Mouse (Mus musculus): Measurements from ENCODE around the gene Nfx1. TPM values are rescaled to one million over a fixed set of nuclear protein-coding genes. Genes with fewer than 3 reads are reported as not detected.

The Nfx1 gene
- polyA plus RNA-seq, 1 experiment: 24.3 TPM

DNA sequence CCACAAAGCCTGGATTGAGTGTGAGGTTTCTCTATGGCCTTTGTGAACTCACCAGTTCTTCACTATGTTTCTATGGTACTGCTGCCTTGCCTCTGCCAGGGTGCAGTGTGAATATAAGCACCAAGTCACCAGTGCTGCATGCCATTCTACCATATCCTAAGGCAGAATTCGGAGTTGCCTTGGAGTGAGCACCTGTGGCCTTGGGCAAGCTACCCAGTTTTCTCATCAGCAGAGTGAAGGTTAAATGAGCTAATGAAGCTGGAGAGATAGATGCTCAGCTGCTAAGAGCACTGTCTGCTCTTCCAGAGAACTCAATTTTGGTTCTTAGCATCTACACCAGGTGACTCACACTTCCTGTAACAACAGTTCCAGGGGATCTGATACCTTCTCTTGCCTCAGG, 3.3 kb downstream of the Nfx1 start:
- Histone ChIP-seq H3K36me3 (ENCODE audit: control insufficient read depth, insufficient read depth, low read length) (peaks cover 12% of the 10 kb centered on the region), H3K27me3 (replicated peaks; ENCODE audit: control insufficient read depth, insufficient read depth, low read length) (no peaks in the 10 kb centered on the region), H3K27ac (ENCODE audit: insufficient read depth, low read depth, low read length) (no peak overlapping the region), H3K4me1 (ENCODE audit: control insufficient read depth, insufficient read depth, low read length) (peaks cover 14% of the 10 kb centered on the region), H3K4me3 (ENCODE audit: insufficient read depth, low read depth, low read length) (no peak overlapping the region)
- TF ChIP-seq CTCF (conservative IDR thresholded peaks at IDR 0.05; ENCODE audit: insufficient read depth, insufficient read length, low read depth, low read length) (no peak), POLR2A (IDR thresholded peaks at IDR 0.05; ENCODE audit: low read depth, low read length) (no peak)
- no peak for DNase-seq
- WGBS: 73% methylated on average over 1 of the region's 1 CpGs

DNA sequence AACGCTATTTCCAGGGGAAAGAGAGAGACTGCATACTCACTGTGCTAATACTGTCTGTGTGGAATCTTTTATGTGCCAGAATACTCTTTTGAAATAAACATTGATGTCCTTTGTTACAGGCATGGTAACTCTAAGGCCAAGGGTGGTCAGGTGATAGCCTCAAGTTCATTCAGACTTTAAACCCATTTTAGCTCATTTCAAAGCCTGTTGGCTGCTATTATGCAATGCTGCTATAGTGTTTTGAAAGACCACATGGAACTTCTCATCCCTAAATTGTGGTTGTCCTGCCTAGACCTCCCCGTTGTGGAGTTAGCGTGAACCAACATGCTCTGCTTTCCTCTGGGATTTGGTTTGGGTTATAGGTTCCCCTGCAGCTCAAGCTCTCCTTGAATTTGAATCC, 5.0 kb downstream of the Nfx1 start:
- no peak overlapping the region for H3K27ac ChIP-seq (ENCODE audit: insufficient read depth, low read depth, low read length)
- no peaks in the 10 kb centered on the region for H3K27me3 ChIP-seq (replicated peaks; ENCODE audit: control insufficient read depth, insufficient read depth, low read length)
- no peak overlapping the region for H3K4me3 ChIP-seq (ENCODE audit: insufficient read depth, low read depth, low read length)
- TF ChIP-seq CTCF (conservative IDR thresholded peaks at IDR 0.05; ENCODE audit: insufficient read depth, insufficient read length, low read depth, low read length) (no peak), POLR2A (IDR thresholded peaks at IDR 0.05; ENCODE audit: low read depth, low read length) (no peak)
- WGBS: 68% methylated on average over 3 of the region's 3 CpGs
- H3K4me1 ChIP-seq (ENCODE audit: control insufficient read depth, insufficient read depth, low read length): peaks cover 6% of the 10 kb centered on the region; the same call in 1 of the 2 replicates
- H3K36me3 ChIP-seq (ENCODE audit: control insufficient read depth, insufficient read depth, low read length): peaks cover 12% of the 10 kb centered on the region
- DNase-seq: peak; percentile 23

DNA sequence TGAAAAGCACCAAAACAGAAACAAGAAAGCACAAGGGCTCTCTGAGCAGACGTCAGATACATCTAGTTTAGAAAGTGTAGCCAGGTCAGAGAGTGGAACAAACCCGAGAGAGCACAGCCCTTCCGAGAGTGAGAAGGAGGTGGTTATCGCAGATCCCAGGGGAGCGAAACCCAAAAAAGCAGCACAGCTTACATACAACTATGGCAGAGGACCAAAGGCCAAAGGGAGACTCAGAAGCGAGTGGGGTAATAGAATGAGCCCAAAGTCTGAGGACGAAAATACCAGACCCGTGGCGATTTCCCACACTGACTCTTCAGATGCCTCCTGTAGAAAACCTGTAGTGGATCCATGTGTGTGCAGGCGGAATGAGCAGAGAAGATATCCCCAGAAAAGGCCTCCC, 5.9 kb downstream of the Nfx1 start:
- WGBS: 86% methylated on average over 10 of the region's 10 CpGs
- Histone ChIP-seq H3K4me1 (ENCODE audit: control insufficient read depth, insufficient read depth, low read length) (peaks cover 6% of the 10 kb centered on the region; the same call in 1 of the 2 replicates), H3K4me3 (ENCODE audit: insufficient read depth, low read depth, low read length) (no peak overlapping the region), H3K27me3 (replicated peaks; ENCODE audit: control insufficient read depth, insufficient read depth, low read length) (no peaks in the 10 kb centered on the region), H3K27ac (ENCODE audit: insufficient read depth, low read depth, low read length) (no peak overlapping the region), H3K36me3 (ENCODE audit: control insufficient read depth, insufficient read depth, low read length) (peaks cover 12% of the 10 kb centered on the region)
- DNase-seq: no peak
- TF ChIP-seq CTCF (conservative IDR thresholded peaks at IDR 0.05; ENCODE audit: insufficient read depth, insufficient read length, low read depth, low read length) (no peak), POLR2A (IDR thresholded peaks at IDR 0.05; ENCODE audit: low read depth, low read length) (no peak)

DNA sequence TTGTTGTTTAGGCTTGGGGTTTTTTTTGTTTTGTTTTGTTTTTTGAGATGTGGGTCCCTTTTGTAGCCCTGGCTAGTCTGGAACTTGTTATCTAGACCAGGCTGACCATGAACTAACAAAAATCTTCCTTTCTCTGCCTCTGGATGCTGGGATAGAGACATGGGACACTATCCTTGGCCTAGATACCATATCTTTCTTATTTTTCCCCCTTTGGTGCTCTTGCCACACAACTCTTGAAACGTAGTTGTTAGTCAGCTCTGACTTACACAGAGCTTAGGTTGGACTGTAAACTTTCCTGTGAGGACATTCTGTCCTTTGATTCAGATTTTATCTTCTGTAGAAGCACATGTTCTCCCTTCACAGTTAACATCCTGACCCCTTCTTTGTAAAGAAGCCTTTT, 8.7 kb downstream of the Nfx1 start:
- 93% methylated on average over 1 of the region's 1 CpGs for WGBS
- Histone ChIP-seq H3K27me3 (replicated peaks; ENCODE audit: control insufficient read depth, insufficient read depth, low read length) (no peaks in the 10 kb centered on the region), H3K36me3 (ENCODE audit: control insufficient read depth, insufficient read depth, low read length) (peaks cover 15% of the 10 kb centered on the region), H3K4me3 (ENCODE audit: insufficient read depth, low read depth, low read length) (no peak overlapping the region), H3K27ac (ENCODE audit: insufficient read depth, low read depth, low read length) (no peak overlapping the region), H3K4me1 (ENCODE audit: control insufficient read depth, insufficient read depth, low read length) (no peaks in the 10 kb centered on the region)
- no peak for DNase-seq
- TF ChIP-seq CTCF (conservative IDR thresholded peaks at IDR 0.05; ENCODE audit: insufficient read depth, insufficient read length, low read depth, low read length) (no peak), POLR2A (IDR thresholded peaks at IDR 0.05; ENCODE audit: low read depth, low read length) (no peak)

DNA sequence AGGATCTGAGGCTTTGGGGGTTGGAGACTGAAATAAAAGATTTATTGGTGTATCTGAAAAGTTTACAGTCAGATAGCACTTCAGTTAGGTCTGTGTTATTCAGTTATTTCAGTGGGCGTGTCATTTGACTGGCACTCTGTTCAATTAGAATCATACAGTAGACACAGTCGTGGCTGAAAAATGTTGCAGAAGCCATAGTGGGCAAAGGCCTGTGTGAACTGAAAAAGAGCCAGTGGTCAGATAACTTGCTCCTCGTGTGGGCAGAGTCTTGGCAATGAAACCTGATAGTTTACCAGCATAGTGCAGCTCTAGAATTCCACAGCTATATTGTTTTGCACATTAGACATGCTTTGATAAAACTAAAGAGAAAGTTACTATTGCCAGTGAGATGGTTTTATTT, 11.8 kb downstream of the Nfx1 start:
- WGBS: 47% methylated on average over 3 of the region's 3 CpGs
- H3K36me3 ChIP-seq (ENCODE audit: control insufficient read depth, insufficient read depth, low read length): peaks cover 14% of the 10 kb centered on the region
- no peaks in the 10 kb centered on the region for H3K27me3 ChIP-seq (replicated peaks; ENCODE audit: control insufficient read depth, insufficient read depth, low read length)

DNA sequence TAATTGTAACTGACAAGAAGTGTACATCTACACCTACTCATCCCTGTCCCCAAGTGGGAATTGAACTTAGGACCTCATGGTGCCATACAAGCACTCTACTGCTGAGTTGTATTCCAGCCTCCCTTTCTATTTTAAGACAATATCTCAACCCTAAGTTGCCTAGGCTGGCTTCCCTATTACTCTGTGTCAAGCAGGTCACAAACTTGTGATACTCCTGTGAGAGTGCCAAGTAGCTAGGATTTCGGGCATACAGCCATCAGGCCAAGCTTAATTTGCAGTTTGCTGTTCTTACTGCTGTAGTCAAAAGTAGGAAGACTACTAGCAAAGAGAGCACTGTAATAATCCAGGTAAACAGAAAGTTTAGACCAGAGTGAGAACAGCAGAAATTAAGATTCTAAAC, 13.0 kb downstream of the Nfx1 start:
- H3K27me3 ChIP-seq (replicated peaks; ENCODE audit: control insufficient read depth, insufficient read depth, low read length): no peaks in the 10 kb centered on the region
- WGBS: 50% methylated on average over 1 of the region's 1 CpGs
- no peaks in the 10 kb centered on the region for H3K4me1 ChIP-seq (ENCODE audit: control insufficient read depth, insufficient read depth, low read length)
- peak; percentile 32 for DNase-seq
- no peak overlapping the region for H3K4me3 ChIP-seq (ENCODE audit: insufficient read depth, low read depth, low read length)
- peaks cover 13% of the 10 kb centered on the region for H3K36me3 ChIP-seq (ENCODE audit: control insufficient read depth, insufficient read depth, low read length)
- TF ChIP-seq CTCF (conservative IDR thresholded peaks at IDR 0.05; ENCODE audit: insufficient read depth, insufficient read length, low read depth, low read length): no peak
- TF ChIP-seq POLR2A (IDR thresholded peaks at IDR 0.05; ENCODE audit: low read depth, low read length): no peak
- H3K27ac ChIP-seq (ENCODE audit: insufficient read depth, low read depth, low read length): no peak overlapping the region

More for the DNA sequence above, 11.8 kb downstream of the Nfx1 start:
- no peaks in the 10 kb centered on the region for H3K4me1 ChIP-seq (ENCODE audit: control insufficient read depth, insufficient read depth, low read length)
- no peak overlapping the region for H3K27ac ChIP-seq (ENCODE audit: insufficient read depth, low read depth, low read length)
- TF ChIP-seq POLR2A (IDR thresholded peaks at IDR 0.05; ENCODE audit: low read depth, low read length) (no peak), CTCF (conservative IDR thresholded peaks at IDR 0.05; ENCODE audit: insufficient read depth, insufficient read length, low read depth, low read length) (no peak)
- no peak overlapping the region for H3K4me3 ChIP-seq (ENCODE audit: insufficient read depth, low read depth, low read length)
- DNase-seq: no peak

DNA sequence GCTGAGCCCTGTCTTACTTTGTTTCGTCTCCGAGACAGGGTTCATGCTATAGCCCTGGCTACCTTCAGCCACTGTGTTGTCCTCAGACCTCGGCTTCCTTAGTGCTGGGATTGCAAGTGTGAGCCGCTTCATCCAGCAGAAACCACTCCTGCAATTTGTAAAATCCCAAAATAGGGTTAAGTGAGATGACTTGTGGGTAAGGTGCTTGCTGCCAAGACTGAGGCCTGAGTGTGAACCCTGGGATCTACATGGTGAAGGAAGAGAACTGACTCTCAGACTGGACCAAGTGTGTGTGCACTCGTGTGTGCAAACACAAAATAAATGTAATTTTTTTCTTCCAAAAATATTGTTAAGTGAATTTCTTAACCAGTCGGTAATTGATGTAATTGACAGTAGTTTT, 18.9 kb downstream of the Nfx1 start:
- no peak for DNase-seq
- H3K4me1 ChIP-seq (ENCODE audit: control insufficient read depth, insufficient read depth, low read length): no peaks in the 10 kb centered on the region
- TF ChIP-seq POLR2A (IDR thresholded peaks at IDR 0.05; ENCODE audit: low read depth, low read length) (no peak), CTCF (conservative IDR thresholded peaks at IDR 0.05; ENCODE audit: insufficient read depth, insufficient read length, low read depth, low read length) (no peak)
- WGBS: 85% methylated on average over 6 of the region's 6 CpGs
- no peak overlapping the region for H3K4me3 ChIP-seq (ENCODE audit: insufficient read depth, low read depth, low read length)
- H3K27me3 ChIP-seq (replicated peaks; ENCODE audit: control insufficient read depth, insufficient read depth, low read length): no peaks in the 10 kb centered on the region
- peaks cover 13% of the 10 kb centered on the region for H3K36me3 ChIP-seq (ENCODE audit: control insufficient read depth, insufficient read depth, low read length)
- no peak overlapping the region for H3K27ac ChIP-seq (ENCODE audit: insufficient read depth, low read depth, low read length)

DNA sequence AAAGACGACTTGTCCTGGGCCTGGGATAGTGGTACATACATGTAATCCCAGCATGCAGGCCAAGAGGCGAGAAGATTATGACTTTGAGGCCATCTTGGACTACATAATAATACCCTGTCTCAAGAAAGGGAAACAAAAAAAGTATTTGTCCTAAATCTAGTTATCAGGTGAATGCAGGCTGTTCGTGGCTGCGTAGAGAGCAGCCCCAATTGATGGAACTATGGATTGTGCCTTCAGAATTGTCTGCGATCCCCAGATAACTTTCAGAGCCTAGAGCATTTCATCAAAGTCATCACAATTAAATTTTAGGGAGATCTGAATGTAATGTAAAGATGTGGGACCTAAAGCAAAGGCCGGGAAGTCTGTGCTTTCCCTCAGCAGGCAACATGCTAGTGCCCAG, 25.6 kb downstream of the Nfx1 start:
- no peaks in the 10 kb centered on the region for H3K27me3 ChIP-seq (replicated peaks; ENCODE audit: control insufficient read depth, insufficient read depth, low read length)
- 96% methylated on average over 6 of the region's 6 CpGs for WGBS
- DNase-seq: no peak
- no peak for TF ChIP-seq POLR2A (IDR thresholded peaks at IDR 0.05; ENCODE audit: low read depth, low read length)
- TF ChIP-seq CTCF (conservative IDR thresholded peaks at IDR 0.05; ENCODE audit: insufficient read depth, insufficient read length, low read depth, low read length): no peak
- H3K36me3 ChIP-seq (ENCODE audit: control insufficient read depth, insufficient read depth, low read length): peaks cover 28% of the 10 kb centered on the region
- no peak overlapping the region for H3K4me3 ChIP-seq (ENCODE audit: insufficient read depth, low read depth, low read length)
- H3K4me1 ChIP-seq (ENCODE audit: control insufficient read depth, insufficient read depth, low read length): no peaks in the 10 kb centered on the region
- no peak overlapping the region for H3K27ac ChIP-seq (ENCODE audit: insufficient read depth, low read depth, low read length)
